Mouse (Mus musculus) kidney, adult 8-10 months (tissue): ENCODE data around the gene Sftpa1.
A peak's percentile ranks its signal among the peaks of the same experiment; 100 is the strongest.

Experiments
- DNase-seq, 2 experiments: peaks; one replicate each; pipeline ENCODE4 v3.0.0; 2022

Sftpa1 gene

GRCm38 (mm10) chr14:41162663-41163062 is 31.1 kb downstream of the Sftpa1 start:
- DNase-seq = peak; percentile 44 to 69

GRCm38 (mm10) chr14:41167278-41167677 is 35.7 kb downstream of the Sftpa1 start:
- no peak for DNase-seq

GRCm38 (mm10) chr14:41168567-41168966 is 37.0 kb downstream of the Sftpa1 start:
- no peak for DNase-seq

GRCm38 (mm10) chr14:41170514-41170913 is 38.9 kb downstream of the Sftpa1 start:
- DNase-seq = no peak

- DNase-seq = no peak
Observed at GRCm38 (mm10) chr14:41174802-41175201, 43.2 kb downstream of the Sftpa1 start.

GRCm38 (mm10) chr14:41185059-41185821 is 53.7 kb downstream of the Sftpa1 start, which contains the start of gene Sftpd:
TSS of gene Sftpd (minus strand) at chr14:41185149.
- no peak for DNase-seq
